Mouse (Mus musculus) neutrophil, adult 5-6 weeks (primary cell): ENCODE measurements around the gene Hdac4. TPM values are rescaled to one million over a fixed set of nuclear protein-coding genes. Genes with fewer than 3 reads are reported as not detected.
A peak's percentile ranks its signal among the peaks of the same experiment; 100 is the strongest.

Experiments
- ATAC-seq: fragments of 151-379, 151-347 bp; 2 replicates; pipeline ENCODE4 v1.8.0; 2017; ENCODE audit warnings: mild to moderate bottlenecking, moderate TSS enrichment; ENCODE audit not compliant: insufficient number of reproducible peaks, poor library complexity, low FRiP score, severe bottlenecking; ENCODE audit errors: extremely low read depth
- total RNA-seq: library from RNA; stranded (forward); fragments of 200-1000 nt; gene quantifications from 2 replicates; pipeline ENCODE4 v1.2.3, GENCODE M21; 2017

Hdac4 gene
- total RNA-seq, 1 experiment from 2014 or later: 55.2 TPM

GRCm38 (mm10) chr1:92082837-92083541 is 112.5 kb downstream of the Hdac4 start:
- ATAC-seq: 0 out of 2 replicates have a peak, but pooled peaks have one; percentile 3

DNA sequence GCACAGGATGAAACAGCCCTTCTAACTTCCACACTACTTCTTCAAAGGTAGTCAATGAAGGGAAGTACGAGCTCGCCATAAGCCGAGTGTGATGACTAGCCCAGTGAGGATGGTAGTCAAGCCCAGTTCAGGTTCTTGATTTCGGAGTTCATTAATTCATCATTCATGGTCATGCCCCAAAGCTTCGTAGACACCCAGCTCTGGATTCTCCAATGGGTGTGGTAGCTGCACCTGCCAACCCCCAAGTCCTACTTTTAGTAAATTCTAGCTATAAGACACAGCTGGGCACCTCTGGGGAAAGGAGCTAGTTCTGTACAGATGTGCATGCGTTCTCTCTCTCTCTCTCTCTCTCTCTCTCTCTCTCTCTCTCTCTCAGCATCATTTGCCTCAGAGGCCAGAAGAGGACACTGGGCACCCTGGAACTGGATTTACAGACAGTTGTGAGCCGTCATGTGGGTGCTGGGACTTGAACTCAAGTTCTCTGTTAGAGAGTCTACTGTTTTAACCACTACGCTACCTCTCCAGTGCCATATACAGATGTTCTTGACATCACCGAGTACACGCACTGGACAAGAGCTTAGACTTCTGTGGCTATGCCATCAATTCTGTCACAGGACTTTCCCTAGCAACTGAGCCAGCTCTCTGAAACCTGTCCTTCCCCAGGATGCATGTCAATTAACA is 113.2 kb downstream of the Hdac4 start:
- ATAC-seq: no peak

- peak; percentile 62; the same call in 1 of the 2 replicates for ATAC-seq
These were observed 115.4 kb downstream of the Hdac4 start for GRCm38 (mm10) chr1:92079982-92080537.

GRCm38 (mm10) chr1:92075312-92075711 is 120.2 kb downstream of the Hdac4 start:
- no peak for ATAC-seq

- no peak for ATAC-seq
These were observed 120.8 kb downstream of the Hdac4 start for GRCm38 (mm10) chr1:92074655-92075054.

DNA sequence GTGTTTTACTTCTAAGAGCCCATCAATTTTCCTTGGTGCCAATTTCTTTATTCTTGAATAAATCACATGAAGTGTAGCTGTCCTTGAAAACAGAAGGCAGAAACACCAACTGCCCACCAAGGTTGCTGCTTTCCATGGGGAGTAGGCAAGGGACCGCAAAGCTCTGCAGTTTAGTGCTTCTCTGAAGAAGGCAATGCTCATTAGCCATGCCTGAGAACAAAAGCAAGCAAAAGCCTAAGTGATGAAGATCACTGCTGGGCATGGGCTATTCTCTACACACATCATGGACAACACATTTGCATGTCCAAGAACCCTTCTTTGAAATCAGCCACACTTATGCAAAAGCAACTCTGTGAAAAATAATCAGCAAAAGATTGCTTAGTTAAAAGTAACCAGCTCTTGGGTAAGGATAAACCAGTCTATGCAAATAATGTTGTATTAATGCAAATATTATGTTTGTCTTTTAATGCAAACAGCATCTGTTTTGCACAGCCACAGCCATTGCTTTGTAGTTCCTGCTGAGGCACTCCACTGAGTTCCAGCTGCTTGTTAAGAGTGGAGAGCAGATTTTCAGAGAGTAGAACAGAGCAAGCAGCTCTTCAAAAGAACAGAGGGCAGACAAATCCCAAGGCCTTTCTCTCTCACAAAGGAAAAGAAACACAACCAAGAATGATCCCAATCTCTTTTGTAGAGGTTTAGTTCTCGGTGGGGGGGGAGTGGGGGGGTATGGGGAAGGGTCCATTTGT is 125.4 kb downstream of the Hdac4 start:
- no peak for ATAC-seq

GRCm38 (mm10) chr1:92069464-92069863 is 126.0 kb downstream of the Hdac4 start:
- no peak for ATAC-seq

GRCm38 (mm10) chr1:92064307-92064706 is 131.2 kb downstream of the Hdac4 start:
- peak; percentile 51 for ATAC-seq

- ATAC-seq: no peak
These were observed 132.2 kb downstream of the Hdac4 start for GRCm38 (mm10) chr1:92063271-92063670.

DNA sequence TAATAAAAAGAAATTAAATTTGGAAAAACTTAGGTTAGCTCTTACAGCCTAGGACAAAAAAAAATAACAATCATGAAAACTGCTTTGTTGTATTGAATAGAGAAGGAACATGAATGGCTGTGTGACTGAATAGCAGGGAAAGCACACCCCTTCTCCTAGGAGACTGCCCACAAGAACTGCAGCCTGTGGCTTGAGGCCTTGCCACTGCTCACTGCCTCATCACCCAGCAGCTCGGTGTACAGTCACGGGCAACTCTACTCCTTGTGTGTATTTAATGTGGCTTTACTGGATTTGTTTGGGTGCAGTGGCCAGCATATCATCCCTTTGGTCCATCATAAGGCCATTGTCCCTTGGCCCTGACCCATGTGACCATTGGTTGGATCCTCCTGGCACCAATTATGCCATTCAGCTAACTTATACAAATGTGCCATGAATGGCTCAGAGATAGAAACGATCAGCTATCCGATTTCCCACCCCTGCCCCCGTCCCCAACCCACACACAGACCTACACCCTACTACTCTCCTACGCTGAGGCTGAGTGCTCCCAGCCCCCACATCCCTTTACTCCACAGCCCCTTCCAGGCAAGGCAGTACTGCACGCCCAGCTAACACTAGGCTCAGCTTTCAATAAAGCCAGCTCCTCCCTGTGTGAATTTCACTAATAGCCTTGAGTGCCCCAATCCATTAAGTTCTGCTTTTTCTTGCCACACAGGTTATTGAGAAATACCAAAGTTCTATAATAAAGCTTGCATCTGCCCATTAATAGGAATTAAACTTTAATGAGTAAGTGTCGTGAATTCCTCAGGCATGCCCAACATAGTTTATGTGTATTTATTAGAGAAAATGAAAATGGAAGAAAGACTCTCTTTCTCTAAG is 134.1 kb downstream of the Hdac4 start:
- no peak for ATAC-seq

DNA sequence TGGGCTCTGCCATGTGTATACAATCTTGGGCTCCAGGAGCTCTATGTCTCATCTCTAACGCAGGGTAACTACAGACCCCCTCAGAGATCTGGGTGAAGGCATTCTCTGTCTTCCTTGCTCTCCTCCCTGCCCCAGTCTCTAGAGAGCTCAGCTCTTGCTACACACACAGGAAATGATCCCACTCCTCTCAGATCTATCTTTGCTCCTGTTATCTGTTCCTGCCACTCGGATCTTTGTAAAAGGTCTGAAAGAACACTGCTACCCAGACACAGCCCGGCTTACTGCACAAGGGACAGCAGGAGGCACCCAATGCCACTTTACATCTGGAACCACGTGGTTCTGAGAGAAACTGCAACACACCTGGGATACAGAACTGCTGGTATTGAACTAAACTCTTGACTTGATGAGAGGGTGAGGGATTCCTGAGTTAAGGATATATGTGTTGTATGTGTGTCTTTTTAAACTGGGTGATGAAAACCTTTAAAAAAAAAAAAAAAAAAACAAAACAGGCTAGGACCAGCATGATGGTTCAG is 134.9 kb downstream of the Hdac4 start:
- ATAC-seq: no peak

GRCm38 (mm10) chr1:92059571-92059970 is 135.9 kb downstream of the Hdac4 start:
- ATAC-seq: no peak

DNA sequence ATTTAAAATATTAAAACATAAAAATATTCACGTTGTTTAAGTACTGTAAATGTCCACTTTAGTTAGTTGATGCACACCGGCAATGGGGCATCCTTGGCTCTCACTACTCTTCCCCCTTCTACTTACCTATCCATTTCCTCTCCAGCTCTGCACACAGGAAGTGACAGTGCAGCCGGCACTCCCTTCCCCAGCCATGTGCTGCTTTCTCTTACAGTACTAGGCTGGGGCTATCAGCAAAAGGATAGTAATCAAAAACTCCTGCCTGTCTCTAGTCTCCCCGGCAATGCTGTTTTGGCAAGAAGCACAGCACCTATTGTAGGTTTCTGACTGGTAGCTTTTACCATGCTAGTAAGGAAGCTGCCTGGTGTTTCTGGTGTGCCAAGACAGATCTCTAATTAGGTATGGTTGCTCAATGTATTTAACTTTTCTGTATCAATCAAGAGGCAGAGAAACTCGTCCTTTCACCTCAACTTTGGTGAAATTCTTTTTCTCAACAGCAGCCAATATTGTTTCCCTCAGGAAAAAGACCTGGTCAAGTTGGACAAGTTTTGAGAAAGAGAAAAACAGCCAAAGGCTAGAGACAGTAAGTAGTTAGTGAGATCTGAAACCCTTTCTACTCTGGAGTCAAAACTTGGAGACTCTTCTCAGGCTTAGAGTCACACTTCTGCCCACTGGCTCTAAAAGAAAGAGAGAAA is 136.6 kb downstream of the Hdac4 start:
- peak; percentile 66 for ATAC-seq

- no peak for ATAC-seq
These were observed 138.4 kb downstream of the Hdac4 start for GRCm38 (mm10) chr1:92057068-92057467.

DNA sequence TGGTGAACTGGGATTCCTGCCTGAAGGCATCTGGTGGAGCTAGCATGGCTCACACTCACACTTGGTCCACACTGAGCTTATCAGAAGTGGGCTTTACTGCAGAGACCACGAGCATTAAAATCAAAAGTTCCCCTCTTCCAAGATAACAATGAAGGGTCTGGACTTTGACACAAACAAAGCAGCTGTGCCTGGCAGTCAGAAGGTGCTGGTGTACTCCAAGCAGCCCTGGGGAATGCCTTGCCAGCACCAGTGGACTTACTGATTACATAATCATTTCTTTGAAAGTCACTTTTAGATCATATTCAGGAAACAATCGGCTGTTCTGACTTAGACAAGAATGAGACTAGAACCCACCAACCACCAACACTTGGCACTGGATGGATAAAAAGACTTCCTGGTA is 140.3 kb downstream of the Hdac4 start:
- ATAC-seq: no peak

DNA sequence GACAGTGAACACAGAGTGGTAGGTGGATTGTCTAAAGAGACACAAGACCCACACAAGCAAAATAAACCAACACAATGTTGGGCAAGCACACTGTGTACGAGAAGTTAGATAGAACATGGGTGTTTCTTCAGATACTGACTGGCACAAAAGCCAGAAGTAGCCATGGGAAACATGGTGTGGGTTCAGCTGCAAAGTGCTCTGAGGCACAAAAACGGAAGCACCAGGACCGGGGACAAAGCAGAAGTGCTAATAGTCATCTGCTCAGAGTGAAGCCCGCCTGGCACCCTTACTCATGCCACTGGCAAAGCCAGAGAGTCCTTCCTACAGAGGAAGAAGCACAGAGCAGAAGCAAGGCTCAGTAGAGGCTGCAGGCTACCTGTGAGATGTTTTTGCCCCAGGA is 143.3 kb downstream of the Hdac4 start:
- ATAC-seq: peak; percentile 80

DNA sequence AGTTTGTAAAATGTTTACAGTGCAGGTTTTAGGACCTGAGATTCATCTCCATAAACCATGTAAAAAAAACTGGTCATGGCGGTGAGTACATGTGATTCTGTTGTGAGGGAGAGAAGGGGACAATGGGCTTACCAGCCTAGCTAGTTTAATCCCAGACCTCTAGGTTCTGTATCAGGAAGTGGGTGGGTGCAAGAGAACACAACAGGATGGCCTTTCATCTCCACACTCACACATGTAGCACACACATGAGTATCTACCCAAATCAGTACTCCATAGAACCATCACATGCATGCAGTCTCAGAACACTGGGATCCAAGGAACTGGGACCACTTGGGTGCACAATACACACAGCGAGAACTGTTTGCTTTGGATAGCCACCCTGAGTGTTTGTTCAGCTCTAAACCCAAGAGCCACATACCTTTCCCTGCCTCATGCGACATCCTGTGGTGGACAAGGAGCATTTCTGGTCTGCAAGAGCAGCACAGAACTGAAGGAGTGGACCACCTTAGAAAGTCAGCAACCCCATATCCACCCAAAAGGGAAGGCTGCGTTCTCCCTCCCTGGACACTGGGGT is 143.9 kb downstream of the Hdac4 start:
- ATAC-seq: no peak

DNA sequence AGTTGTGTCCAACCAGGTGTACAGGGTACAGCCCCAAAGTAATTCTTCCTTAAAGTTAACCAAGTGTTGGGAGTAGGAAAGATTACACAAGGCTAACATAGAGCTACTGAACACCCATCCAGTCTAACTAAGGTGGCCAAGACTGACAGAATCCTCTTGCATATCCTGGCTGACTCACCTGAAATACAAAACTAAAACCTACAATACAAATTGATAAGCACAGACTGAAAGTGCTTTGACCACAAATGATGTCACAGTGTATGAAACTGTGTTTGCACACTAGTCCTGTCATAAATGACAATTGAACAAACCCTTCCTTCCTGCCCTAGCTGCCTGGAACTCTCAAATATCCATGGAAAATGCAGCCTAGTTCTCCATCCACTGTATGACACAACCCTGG is 144.5 kb downstream of the Hdac4 start:
- ATAC-seq: no peak
